Mouse (Mus musculus): Measurements from ENCODE around the gene Ttc9.

Ttc9 gene

GRCm38 (mm10) chr12:81630915-81631660 is at the start of gene Ttc9:
Gene Ttc9 (plus strand): TSS chr12:81631249.
- DNase-seq (ENCODE audit: low spot score): no peak

GRCm38 (mm10) chr12:81594902-81595671 is 36.0 kb upstream of the Ttc9 start, which contains the start of gene Med6:
Gene Med6 (minus strand): TSS chr12:81595008.
- DNase-seq (ENCODE audit: low spot score): peak; percentile 70

- DNase-seq (ENCODE audit: low spot score): no peak
Measured at GRCm38 (mm10) chr12:81596547-81597262, 34.3 kb upstream of the Ttc9 start.

GRCm38 (mm10) chr12:81604995-81605784 is 25.9 kb upstream of the Ttc9 start:
- DNase-seq (ENCODE audit: low spot score): no peak

GRCm38 (mm10) chr12:81609445-81609844 is 21.6 kb upstream of the Ttc9 start:
- no peak for DNase-seq (ENCODE audit: low spot score)

- no peak for DNase-seq (ENCODE audit: low spot score)
Measured at GRCm38 (mm10) chr12:81615807-81616206, 15.2 kb upstream of the Ttc9 start.

- DNase-seq (ENCODE audit: low spot score): no peak
Measured at GRCm38 (mm10) chr12:81616980-81617379, 14.1 kb upstream of the Ttc9 start.

- DNase-seq (ENCODE audit: low spot score): peak; percentile 70
Measured at GRCm38 (mm10) chr12:81619302-81619701, 11.7 kb upstream of the Ttc9 start.

- DNase-seq (ENCODE audit: low spot score): no peak
Measured at GRCm38 (mm10) chr12:81623377-81623776, 7.7 kb upstream of the Ttc9 start.

- no peak for DNase-seq (ENCODE audit: low spot score)
Measured at GRCm38 (mm10) chr12:81626226-81626861, 4.7 kb upstream of the Ttc9 start.

- no peak for DNase-seq (ENCODE audit: low spot score)
Measured at GRCm38 (mm10) chr12:81627426-81627825, 3.6 kb upstream of the Ttc9 start.

GRCm38 (mm10) chr12:81628091-81628490 is 3.0 kb upstream of the Ttc9 start:
- no peak for DNase-seq (ENCODE audit: low spot score)

- no peak for DNase-seq (ENCODE audit: low spot score)
Measured at GRCm38 (mm10) chr12:81630520-81630914, 532 bp upstream of the Ttc9 start.

- DNase-seq (ENCODE audit: low spot score): no peak
Measured at GRCm38 (mm10) chr12:81631661-81632401, 782 bp downstream of the Ttc9 start.

GRCm38 (mm10) chr12:81633246-81633645 is 2.2 kb downstream of the Ttc9 start:
- DNase-seq (ENCODE audit: low spot score): no peak

GRCm38 (mm10) chr12:81640656-81641055 is 9.6 kb downstream of the Ttc9 start:
- DNase-seq (ENCODE audit: low spot score): no peak

- no peak for DNase-seq (ENCODE audit: low spot score)
Measured at GRCm38 (mm10) chr12:81642361-81643082, 11.5 kb downstream of the Ttc9 start.

GRCm38 (mm10) chr12:81646811-81647210 is 15.8 kb downstream of the Ttc9 start:
- no peak for DNase-seq (ENCODE audit: low spot score)

GRCm38 (mm10) chr12:81653344-81653743 is 22.3 kb downstream of the Ttc9 start:
- no peak for DNase-seq (ENCODE audit: low spot score)

GRCm38 (mm10) chr12:81657321-81657720 is 26.3 kb downstream of the Ttc9 start:
- no peak for DNase-seq (ENCODE audit: low spot score)

Data from layer of hippocampus, adult 9-10 months (tissue).